Mouse (Mus musculus): ENCODE results near the gene Clstn3.

DNA sequence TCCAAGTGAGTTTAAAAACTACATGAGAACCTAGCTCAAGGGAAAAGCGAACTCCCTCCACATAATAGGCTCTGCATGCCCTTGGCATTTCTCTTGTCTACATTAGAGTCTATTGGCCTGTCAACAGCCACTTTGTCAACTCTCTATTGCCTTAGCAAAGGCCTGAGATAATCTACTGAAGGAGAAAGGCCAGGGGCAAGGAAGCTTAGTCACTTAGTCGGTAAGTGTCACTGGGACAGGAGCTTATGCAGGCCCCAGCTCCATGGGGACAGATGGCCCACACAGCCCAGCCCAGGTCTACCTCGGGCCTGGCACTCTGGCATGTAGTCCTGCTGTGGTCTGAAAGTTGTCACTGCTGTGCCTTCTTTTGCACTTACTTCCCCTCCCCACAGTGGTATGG is 38.0 kb downstream of the Clstn3 start:
- TF ChIP-seq ELF1 (IDR thresholded peaks at IDR 0.05; ENCODE audit: low read depth, low read length) (no peak), ETS1 (conservative IDR thresholded peaks at IDR 0.05; ENCODE audit: low read depth, low read length) (no peak)

Data from CH12.LX (cell line).